Mouse (Mus musculus): ENCODE measurements around the gene Tnf.

Tnf gene

DNA sequence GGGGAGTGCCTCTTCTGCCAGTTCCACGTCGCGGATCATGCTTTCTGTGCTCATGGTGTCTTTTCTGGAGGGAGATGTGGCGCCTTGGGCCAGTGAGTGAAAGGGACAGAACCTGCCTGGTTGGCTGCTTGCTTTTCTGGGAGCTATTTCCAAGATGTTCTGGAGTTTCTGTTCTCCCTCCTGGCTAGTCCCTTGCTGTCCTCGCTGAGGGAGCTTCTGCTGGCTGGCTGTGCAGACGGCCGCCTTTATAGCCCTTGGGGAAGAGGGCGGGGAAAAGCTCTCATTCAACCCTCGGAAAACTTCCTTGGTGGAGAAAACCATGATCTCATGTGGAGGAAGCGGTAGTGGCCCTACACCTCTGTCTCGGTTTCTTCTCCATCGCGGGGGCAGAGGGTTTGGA, at the start of gene Tnf:
TSS of gene Tnf (minus strand) at position 221 of the 400 bp plus-strand sequence.
- DNase-seq (ENCODE audit: low read depth, low spot score) = peak; percentile 63

DNA sequence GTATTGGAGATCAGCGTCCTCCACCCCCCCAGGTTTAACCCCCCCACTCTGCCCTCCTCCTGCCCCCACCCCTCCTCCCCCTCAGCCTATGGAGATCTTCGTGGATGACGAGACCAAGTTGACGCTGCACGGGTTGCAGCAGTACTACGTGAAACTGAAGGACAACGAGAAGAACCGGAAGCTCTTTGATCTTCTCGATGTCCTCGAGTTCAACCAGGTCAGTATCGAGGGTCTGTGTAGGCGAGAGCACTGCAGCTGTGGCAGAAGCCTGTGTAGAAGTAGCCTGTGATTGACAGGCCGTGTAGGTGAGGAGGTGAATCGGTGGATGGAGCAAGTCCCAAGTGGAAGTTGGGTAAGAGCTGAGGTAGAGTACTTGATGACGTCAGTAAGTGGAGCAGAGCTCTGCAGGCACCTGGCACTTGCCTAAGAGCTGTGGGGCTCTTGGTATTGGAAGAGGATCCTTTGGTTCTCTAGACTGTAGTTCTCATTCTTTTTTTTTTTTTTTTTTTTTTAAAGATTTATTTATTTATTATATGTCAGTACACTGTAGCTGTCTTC, 49.4 kb upstream of the Tnf start:
- no peak for DNase-seq (ENCODE audit: low read depth, low spot score)

DNA sequence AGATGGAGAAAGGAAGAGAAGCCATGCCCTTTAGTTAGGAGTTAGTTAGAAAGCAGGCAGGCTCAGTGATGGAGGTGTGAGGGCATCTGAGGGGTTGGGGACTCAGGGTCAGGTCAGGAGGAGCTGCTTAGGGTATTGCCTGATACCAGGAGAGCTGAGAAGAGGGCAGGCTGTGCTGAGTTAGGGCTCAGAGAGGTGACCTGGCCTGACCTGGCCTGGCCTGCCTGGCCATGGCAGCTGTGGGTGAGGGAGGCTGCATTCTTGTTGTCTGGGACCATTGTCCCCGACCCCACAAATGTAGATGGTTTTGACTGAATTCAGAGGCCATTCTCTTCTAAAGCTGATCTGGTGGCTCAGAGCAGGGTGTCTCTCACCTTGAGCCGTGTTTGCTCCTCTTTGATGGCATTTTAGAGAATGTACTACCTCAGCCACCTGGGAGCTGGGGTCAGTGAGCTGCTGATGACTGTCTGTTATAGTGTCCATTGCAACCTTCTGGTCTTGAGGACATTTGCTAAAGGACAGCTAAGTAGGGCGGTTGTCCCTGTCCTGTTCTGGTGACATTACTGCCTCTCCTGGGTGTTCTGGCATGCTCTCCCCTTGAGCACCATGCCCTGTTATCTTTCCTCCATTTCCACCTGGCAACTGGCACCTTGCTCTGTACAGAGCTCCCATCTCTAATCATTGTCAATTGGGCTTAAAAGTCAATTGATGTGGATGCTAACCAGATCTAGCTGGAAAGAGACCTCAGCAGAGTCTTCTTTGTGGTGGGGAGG, 48.7 kb upstream of the Tnf start:
- DNase-seq (ENCODE audit: low read depth, low spot score) = no peak

DNA sequence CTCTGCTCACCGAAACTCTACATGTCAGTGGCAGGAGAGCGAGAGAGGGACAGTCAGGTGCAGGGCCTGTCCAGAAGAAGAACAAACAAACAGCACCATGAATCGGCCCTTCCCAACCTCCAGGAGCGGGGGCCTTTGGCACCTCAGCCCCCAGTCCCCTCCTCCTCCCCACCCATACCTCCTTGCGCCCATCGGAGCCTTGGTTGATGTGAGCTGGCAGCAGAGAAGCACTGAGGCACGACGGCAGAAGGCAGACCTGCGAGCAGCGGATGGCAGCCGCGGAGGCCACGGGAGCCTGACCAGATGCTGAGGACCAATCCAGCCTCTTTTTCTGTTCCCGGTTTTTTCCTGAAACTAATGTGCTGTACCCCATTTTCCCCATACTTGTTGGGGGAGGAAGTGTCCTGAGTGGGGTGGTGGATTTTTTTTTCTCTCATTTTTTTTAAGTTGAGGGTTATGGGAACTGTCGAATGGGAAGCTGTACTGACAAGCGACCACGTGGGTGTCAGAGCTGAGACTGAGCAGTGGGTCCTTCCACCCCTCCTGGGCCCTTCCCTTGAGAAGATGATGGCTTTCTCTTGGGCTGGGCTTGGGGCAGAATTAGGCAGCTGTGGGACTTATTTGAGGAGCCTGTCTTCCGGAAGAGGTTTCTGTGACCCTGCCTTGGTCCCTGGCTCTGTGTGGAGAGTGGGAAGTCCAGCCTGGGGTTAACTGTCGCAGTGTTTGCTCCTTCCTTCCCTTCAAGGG, 47.8 kb upstream of the Tnf start:
- DNase-seq (ENCODE audit: low read depth, low spot score) = no peak

DNA sequence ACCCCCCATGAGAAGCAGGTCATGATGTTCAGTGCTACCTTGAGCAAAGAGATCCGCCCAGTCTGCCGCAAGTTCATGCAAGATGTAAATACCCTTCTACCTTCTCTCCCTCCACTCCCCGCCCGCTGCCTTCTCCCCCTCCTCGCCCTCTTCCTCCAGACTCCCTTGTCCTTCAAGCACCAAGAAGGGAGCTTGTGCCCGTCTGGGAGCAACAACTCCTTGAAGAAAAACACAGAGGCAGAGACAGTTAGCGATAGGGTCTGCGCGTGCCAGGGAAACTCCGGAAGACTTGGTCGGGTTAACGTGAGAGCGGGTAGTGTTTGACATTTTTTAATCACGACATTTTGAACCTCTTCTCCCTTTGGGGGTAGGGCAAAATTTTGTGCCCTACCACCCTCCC, 47.2 kb upstream of the Tnf start:
- DNase-seq (ENCODE audit: low read depth, low spot score) = no peak

- no peak for DNase-seq (ENCODE audit: low read depth, low spot score)
Observed at GRCm38 (mm10) chr17:35247144-35247543, 45.3 kb upstream of the Tnf start.

GRCm38 (mm10) chr17:35245731-35246623, 44.2 kb upstream of the Tnf start:
- DNase-seq (ENCODE audit: low read depth, low spot score) = no peak

DNA sequence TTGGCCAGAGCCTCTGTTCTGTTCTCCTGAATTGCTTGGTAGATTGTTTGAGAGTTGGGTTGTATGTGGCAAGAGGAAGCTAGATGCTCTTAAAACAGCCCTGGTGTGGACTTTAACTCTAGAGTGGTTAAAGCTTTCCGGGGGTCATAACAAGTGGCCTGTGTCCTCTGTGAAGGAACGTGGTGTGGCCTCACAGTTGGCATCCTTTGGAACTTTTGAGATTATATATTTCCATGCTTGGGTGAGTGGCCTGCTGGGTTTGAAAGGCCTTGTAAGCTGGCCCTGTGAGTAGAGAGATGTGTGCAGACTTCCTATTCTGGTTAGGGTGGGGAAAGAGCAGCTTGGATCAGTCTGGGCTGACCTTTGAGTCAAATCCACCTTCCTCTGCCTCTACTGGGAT, 43.2 kb upstream of the Tnf start:
- no peak for DNase-seq (ENCODE audit: low read depth, low spot score)

DNA sequence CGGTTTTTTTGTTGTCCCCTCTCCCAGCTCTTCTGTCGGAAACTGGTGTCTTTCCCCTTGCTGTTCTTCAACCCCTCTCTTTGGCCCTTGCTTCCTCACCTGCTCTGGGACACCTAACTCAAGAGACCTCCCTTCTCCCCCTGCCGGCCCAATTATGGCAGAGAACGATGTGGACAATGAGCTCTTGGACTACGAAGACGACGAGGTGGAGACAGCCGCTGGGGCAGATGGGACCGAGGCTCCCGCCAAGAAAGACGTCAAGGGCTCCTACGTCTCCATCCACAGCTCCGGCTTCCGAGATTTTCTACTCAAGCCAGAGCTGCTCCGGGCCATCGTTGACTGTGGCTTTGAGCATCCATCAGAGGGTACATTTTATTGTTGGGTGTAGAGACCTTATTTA, 41.3 kb upstream of the Tnf start:
- DNase-seq (ENCODE audit: low read depth, low spot score) = no peak

DNA sequence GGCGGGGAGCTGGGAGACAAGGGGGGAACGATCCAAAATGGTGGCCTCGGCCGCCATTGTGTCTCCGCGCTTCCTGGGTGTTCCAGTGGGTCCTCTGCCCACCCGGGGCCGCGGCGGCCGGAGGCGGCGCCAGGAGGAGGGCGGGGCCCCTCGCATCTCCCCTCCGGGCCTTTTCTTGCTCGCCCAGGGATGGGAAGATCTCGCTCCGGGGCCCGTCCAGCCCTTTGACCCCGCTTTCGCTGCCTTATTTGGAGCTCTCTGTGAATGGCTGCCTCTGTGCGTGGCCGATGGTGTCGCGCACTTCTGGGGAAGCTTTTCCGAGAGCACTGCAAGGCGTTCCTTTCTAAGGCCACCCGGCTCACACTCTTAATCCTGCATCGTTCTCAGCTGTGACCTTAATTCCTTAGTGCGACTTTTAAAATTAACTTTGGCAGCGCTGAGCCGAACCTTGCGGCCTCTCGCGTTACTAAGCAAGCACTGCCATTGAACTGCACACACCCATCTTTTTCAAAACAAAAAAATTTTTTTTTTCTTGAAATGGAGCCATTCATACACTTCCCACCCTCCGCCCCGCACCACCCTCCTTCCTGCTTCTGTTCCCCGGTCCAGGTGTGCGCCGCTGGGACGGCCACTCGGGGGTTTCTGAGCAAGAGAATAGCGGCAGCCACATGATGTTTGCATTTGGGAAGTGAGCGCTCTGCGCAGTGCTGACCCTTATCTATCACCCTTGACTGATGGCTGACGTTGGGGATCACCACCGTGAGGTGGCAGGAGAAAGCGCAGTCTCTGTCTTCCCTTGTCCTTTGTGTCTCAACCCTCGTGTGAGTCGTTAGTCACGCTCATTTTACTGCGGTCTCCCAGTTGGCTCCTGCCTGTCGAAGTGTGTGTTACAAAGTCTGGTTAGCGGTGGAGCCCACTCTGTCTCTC, 40.5 kb upstream of the Tnf start:
- DNase-seq (ENCODE audit: low read depth, low spot score) = peak; percentile 61

DNA sequence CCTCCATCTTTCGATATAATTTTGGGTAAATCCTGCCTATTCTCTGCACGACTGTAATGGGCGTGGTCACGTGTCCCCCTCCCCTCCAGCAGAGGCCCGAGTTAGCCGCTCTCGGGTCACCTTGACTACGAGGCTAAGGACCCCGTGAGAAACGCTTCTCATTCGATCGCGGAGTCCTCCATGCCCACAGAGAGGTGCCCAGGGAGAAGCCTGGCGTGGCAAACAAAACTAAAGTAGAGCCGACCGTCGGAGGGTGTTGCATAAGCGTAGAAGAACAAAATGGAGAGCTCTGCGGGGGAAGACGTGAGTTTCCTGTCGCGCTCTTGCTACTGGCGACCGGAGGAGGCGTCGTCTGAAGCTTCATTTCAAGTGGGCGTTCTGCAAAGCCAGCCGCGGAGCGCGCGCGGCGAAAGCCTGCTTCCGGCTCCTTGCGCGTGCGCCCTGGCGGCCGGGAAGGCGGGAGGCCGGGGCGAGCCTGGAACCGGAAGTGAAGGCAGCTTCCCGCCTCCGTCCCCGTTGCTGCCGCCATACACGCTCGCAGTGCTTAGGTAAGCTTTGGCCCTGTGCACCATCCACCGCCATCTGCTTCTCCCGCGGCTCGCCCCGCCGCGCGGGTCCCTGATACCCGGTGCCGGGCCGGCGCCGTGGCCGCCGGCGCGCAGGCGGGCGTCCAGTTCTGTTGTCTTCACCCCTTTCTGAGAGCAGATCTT, 39.7 kb upstream of the Tnf start, which contains the start of gene Ddx39b:
TSS of gene Ddx39b (plus strand) at position 442 of the 710 bp plus-strand sequence.
- DNase-seq (ENCODE audit: low read depth, low spot score) = peak; percentile 96

GRCm38 (mm10) chr17:35240384-35241304, 38.8 kb upstream of the Tnf start:
- DNase-seq (ENCODE audit: low read depth, low spot score) = no peak

DNA sequence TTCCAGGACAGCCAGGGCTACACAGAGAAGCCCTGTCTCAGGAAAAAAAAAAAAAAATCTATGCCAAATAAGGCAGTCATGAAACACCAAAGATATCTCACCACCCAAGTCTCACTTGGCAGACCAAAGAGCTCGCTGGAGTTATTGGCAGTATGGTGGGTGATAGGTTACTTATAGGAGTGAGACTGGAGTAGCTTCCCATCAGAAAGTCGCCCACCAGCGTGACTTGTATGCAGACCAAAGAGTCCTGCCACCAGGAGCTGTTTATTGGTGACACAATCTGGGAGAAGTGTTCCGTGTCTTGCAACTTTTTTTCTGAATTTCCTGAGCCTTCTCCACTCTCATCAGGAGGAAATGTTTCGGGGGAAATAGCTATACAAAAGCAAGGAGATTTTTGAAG, 37.9 kb upstream of the Tnf start:
- no peak for DNase-seq (ENCODE audit: low read depth, low spot score)

DNA sequence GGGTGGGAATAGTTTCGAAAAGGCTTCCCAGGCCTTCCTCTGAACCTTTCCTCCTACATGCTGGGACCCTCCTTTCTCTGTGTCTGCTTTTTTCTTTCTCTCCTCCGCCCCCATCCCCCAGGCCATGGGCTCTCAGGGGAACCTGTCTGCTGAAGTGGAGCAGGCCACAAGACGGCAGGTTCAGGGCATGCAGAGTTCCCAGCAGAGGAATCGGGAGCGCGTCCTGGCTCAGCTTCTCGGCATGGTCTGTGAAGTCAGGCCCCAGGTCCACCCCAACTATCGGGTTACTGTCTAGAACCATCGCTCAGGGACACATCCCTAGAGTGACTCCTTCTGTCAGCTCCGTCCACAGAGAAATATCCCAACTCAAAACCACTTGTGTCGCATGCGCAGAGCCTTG, 35.7 kb upstream of the Tnf start:
- no peak for DNase-seq (ENCODE audit: low read depth, low spot score)

- no peak for DNase-seq (ENCODE audit: low read depth, low spot score)
Observed at GRCm38 (mm10) chr17:35236996-35237395, 35.2 kb upstream of the Tnf start.

- peak; percentile 84 for DNase-seq (ENCODE audit: low read depth, low spot score)
Observed at GRCm38 (mm10) chr17:35236390-35236746, 34.6 kb upstream of the Tnf start.

- peak; percentile 92 for DNase-seq (ENCODE audit: low read depth, low spot score)
Observed at GRCm38 (mm10) chr17:35235614-35236389, 34.0 kb upstream of the Tnf start, which contains the start of gene Nfkbil1. Gene Nfkbil1, minus strand, starts transcription at chr17:35235792.

DNA sequence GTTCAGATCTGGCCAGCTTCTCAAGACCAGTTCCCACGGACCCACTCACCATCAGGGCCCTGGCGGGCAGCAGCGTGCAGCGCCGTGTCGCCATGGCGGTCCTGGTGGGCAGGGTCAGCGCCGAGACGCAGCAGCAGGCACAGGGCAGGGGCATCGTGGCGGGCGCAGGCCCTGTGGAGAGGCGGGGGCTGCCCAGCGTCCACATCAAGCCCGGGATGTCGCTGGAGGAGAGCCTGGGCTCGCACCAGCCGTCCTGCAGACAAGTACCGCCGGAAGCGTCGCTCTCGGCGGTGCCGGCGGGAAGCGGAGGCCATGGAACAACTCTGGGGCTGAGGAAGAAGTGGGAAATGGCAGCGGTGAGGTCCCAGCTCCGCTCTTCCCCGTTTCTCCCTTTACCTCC, 33.1 kb upstream of the Tnf start:
- no peak for DNase-seq (ENCODE audit: low read depth, low spot score)
